Mouse (Mus musculus): Measurements from ENCODE around the gene Khk.

DNA sequence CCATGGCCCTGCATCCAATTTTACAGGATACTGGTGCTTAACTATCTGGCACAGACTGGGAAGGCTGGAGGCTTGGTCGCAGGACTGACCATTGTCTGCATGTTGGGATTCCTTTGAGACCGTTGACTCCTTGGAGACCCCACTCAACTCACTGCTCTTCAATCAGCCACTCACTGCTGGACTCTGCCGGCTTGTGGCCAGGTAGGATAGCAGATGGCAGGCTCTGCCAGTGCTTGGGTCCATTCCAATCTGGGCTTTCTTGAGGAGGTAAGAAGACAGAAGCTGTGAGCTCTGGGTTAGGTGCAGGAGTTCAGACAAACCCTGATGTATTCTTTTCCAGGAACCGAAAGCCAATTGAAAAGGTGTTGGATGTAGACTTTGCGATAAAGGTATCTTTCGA lies 32.8 kb downstream of the Khk start:
- no peak for TF ChIP-seq CTCF (IDR thresholded peaks at IDR 0.05; ENCODE audit: extremely low read depth, insufficient read length, insufficient replicate concordance, low read depth, low read length)
- no peak for TF ChIP-seq POLR2A (IDR thresholded peaks at IDR 0.05; ENCODE audit: low read depth, low read length)
